Mouse (Mus musculus) cerebellum, adult 9-10 months (tissue): ENCODE results near the gene Ccdc96.

ENCODE experiments used
- DNase-seq: peaks from one replicate; pipeline ENCODE4 v3.0.0; 2022

Ccdc96 gene

DNA sequence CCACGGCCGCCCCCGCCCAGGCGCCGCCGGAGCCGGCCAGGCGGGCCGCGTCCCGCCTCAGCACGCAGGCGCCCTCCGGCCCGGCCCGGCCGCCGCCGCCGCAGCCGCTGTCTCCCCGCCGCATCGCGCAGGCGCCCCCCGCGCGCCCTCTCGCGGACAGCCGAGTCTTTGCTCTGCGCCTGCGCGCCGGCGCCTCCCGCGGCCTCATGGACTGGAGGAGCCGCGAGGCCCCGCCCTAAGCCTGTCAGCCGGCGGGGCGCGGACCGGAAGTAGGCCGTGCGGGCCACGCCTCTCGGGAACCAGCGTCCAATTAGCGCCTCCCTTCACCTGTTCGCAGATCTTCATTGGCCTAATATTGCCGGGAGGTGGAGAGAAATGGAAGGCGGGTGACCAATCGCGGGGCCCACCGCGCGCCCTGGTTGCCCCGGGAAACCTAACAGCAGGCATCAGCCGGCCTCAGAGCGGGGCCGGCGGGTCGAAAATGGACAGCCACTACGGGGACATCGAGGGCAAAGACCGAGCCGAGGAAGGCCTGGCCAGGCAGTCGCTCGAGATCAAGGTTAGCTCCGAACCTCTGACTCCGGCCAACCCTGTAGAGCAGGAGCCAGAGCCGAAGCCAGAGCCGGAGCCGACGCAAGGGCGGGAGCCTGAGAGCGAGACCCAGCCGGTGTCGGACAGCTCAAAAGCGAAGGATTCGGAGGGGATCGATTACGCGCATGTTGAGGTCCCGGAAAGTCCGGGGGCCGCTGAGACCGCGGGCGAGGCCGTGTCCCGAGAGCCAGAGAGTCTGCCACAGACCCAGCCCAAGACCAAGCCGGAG, at the start of gene Ccdc96, which contains the start of gene Tada2b:
Ccdc96 (plus strand) TSS at position 418 of the 820 bp plus-strand sequence.
Tada2b (minus strand) TSS at position 115 of the 820 bp plus-strand sequence.
- peak; percentile 99 for DNase-seq

DNA sequence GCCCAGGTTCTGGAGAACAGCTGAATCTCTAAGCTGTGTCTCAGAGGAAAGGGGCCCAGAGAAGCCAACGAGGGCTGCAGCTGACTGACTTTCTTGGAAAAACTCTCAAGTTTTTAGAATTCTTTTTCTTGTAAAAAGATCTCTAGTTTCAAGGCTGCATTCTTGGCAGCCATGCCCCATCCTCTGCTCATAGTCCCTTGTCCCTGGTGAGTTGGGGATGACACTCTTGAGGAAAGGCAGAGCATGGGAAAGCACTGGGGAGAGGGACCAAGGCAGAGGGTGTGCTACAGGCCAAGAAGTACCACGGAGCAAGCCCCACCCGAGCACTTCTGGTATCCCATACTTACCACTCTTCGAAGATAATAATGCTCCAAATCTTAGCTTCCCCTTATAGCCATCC, 47.5 kb upstream of the Ccdc96 start:
- DNase-seq = no peak

DNA sequence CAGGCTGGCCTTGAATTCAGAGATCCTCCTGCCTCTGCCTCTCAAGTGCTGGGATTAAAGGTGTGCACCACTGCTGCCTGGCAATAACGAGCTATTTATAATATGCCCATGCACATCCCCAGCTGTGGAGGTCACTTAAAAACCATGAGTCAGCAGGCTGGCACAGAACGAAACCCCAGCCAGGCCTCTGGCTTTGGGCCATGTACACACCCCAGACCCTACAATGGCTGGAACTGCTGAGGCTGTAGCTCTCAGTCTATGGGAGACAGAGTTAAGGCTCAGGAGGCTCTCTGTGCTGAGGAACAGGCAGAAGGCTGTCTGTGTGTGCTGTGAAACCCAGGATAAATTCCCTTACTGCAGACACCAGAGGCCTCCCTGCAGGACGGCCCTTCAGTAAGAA, 43.6 kb upstream of the Ccdc96 start:
- DNase-seq = no peak

DNA sequence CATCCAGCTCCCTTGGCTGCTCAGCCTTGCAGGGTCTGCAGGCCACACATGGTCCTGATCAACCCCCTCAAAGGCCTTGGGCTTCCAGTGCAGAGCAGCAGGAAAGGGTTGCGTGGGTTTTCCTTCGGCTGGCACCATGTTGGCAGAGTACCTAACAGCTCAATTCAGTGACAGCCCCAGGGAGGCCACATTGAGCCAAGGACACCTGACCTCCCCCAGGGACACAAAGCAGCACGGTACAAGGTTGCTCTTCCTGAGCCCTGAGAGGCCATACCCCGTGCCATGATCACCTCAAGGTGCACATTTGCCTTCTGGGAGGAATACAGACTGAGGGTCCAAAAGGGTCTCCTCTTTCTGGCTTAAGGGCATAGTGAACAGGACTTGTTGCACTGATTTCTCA, 39.8 kb upstream of the Ccdc96 start:
- DNase-seq = no peak

- DNase-seq = peak; percentile 69
These were observed 39.4 kb upstream of the Ccdc96 start for GRCm38 (mm10) chr5:36445028-36445427.

- DNase-seq = no peak
These were observed 38.1 kb upstream of the Ccdc96 start for GRCm38 (mm10) chr5:36446166-36446890.

- DNase-seq = no peak
These were observed 36.5 kb upstream of the Ccdc96 start for GRCm38 (mm10) chr5:36447872-36448271.

DNA sequence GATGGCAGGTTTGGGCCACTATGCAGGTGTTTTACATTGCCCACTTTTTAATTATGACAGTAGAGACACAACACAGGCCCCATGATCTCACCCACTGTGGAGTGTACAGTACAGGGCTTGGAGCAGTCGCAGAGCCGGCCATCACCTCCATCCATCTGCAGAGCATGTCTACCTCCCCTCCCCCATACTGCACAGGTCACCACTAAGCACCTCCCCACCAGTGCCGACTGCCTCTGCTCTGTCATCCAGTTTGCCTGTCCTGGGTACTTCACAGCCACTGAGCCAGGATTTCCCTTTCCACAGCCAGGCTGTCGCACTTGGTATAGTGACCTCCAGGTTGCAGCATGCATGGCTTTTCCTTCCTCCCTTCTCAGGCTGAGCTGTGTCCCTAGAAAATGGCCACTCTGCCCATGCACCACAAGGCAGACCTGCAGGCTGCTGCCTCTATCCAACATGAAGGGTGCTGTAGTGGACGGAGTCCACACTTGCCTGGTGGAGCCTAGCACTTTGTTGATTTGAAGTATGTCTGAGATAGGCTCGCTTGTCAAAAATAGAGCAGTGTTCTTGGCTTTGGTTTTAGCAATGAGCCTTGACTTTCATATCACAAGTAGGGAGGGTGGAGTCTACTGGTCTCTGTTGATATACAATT, 34.6 kb upstream of the Ccdc96 start:
- DNase-seq = no peak

DNA sequence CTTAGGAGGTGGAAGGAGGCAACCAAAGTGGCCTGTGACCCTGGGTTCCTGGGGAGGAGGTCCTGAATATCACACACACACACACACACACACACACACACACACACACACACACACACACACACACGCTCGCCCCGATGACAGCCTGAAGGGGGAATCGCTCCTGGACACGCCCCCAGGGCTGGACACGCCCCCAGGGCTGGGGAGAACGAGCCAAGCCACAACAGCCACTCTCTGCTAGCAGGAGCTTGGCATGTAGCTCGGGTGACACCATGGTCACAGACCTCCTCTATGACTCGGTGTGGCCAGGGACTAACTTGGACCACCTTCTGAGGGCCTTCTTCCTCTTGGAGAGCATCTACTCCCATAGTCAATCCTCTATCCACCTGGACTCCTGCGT, 33.3 kb upstream of the Ccdc96 start:
- DNase-seq = no peak

DNA sequence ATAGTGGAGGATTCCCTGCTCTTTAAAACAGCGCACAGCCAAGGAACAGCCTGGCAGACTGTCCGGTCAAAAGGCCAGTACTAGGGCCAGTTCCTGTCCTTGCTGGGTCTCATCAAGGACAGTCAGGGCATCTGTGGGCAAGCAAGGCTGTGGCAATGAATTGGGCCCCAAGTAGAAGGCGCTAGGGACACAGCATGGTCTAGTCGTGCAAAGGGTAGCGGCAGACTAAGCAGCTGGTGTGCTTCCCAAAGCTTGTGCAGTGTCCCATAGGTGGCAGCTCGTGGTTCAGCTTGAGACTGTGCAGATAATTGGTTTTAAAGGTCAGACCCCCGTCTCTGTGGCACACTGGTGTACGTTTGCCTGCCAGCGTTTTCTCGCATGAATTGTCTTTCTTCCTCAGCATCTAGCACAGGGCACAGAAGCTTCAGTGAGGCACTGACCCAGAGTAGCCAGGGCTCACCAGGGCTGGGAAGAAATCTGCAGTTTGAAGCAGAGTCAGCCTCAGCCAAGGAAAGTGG, 32.5 kb upstream of the Ccdc96 start:
- DNase-seq = no peak

- DNase-seq = no peak
These were observed 31.6 kb upstream of the Ccdc96 start for GRCm38 (mm10) chr5:36452821-36453220.

- no peak for DNase-seq
These were observed 26.7 kb upstream of the Ccdc96 start for GRCm38 (mm10) chr5:36457706-36458105.

- peak; percentile 67 for DNase-seq
These were observed 25.5 kb upstream of the Ccdc96 start for GRCm38 (mm10) chr5:36458926-36459325.

DNA sequence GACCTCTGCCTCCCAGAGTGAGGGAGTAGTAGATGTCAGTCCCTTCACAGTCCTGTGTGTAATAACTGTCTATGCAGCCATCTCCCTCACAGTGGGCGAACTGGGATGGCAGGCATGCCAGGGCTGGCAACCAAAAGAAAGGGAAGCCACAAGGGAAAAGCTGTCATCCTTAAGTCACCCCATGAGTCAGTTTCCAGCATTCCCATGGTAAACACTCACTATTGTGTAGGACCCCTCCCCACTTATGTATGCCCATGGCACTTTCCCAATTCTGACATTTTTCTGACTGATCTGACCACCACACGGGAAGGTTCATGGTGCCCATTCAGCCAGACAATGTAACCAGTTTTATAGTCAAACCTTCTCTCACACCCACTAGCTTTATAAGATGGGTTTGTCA, 23.7 kb upstream of the Ccdc96 start:
- DNase-seq = peak; percentile 7

- DNase-seq = peak; percentile 2
These were observed 23.2 kb upstream of the Ccdc96 start for GRCm38 (mm10) chr5:36461231-36461630.

DNA sequence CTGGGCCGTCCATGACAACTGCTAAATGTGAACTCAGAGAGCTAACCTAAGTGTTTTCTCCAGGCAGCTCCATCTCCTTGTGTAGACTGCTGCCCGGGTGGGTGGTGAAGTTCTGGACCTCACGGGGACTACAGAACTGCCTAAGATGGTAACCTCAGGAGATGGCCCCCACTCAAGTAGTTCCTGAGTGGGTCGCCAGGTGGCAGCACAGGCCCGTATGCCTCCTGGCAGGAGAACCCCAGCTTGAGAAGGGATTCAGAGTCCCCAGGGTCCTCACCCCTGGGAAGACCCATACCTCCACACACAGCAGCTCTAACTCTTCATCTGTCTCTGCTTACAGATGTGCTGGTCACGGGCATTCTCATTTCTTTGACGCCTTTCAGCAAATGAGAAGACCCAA, 21.6 kb upstream of the Ccdc96 start:
- peak; percentile 80 for DNase-seq

GRCm38 (mm10) chr5:36463391-36463790, 21.0 kb upstream of the Ccdc96 start:
- DNase-seq = no peak

- DNase-seq = peak; percentile 100
These were observed 19.4 kb upstream of the Ccdc96 start, which contains the start of gene Grpel1 for GRCm38 (mm10) chr5:36464709-36465661. TSS of gene Grpel1 (plus strand) at chr5:36464998.

DNA sequence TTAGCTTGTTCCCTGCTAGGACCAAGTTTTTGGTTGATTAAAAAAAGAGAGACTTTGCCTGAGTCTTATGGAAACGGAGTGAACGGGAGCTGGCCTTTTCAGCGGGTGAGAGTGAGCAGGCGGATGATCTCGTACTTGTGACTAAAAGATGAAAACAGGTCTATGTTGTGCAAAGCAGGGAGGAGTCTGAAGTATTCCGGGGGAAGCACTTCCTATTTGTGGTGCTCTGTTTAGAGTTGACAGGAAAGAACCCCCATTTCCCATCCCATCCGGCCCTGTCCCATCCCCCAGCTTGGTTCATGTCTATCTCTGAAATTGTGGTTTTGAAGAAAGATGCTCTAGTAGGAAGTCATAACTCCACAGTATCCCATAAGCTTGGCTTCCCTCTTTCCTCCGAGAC, 18.5 kb upstream of the Ccdc96 start:
- no peak for DNase-seq

DNA sequence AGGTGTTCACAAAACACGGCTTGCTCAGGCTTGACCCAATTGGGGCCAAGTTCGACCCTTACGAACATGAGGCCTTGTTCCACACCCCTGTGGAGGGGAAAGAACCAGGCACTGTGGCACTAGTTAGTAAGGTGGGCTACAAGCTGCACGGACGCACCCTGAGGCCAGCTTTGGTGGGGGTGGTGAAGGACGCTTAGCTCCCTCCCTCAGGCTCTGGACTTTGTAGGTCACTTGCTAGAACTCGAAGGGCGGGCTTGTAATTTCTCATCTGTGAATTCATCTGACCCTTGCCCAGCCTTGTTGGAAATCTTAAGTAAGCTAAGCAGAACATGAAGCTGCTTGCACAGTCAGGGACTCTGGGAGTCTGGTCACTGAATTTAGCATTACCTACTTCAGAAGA, 13.2 kb upstream of the Ccdc96 start:
- DNase-seq = no peak

- DNase-seq = no peak
These were observed 11.3 kb upstream of the Ccdc96 start for GRCm38 (mm10) chr5:36472876-36473655.
